Mouse (Mus musculus): ENCODE measurements at regions not wholly inside any gene's neighbourhood (a gene's known extent, or its start where the extent isn't known, plus 50 kb on each side); places are given as distances from the start of the nearest gene placed in this dataset.
"Not testable (repeated sequence)": the region's sequence is repeated elsewhere in the genome, so short reads cannot be mapped to it uniquely, and the experiment has no call there.

DNA sequence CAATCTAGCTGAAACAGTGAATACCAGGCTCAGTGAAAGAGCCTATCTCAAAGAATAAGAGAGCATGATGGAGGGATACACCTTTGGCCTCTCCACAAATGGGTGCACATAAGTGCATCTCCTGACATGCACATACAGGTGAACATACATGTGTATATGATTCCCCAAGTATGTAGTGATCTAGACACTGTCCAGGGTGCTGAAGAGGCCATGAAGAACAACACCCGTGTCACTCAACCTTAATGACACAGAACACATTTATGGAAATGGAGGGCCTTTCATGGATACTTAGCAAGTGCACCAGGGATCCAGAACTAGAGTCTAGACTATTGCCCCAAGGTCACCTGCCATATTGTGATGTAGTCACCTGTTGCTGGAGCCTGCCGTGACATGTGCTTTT is 56.9 kb downstream of the Spata19 start:
- no peak for DNase-seq (ENCODE audit: extremely low read depth, low read depth)

DNA sequence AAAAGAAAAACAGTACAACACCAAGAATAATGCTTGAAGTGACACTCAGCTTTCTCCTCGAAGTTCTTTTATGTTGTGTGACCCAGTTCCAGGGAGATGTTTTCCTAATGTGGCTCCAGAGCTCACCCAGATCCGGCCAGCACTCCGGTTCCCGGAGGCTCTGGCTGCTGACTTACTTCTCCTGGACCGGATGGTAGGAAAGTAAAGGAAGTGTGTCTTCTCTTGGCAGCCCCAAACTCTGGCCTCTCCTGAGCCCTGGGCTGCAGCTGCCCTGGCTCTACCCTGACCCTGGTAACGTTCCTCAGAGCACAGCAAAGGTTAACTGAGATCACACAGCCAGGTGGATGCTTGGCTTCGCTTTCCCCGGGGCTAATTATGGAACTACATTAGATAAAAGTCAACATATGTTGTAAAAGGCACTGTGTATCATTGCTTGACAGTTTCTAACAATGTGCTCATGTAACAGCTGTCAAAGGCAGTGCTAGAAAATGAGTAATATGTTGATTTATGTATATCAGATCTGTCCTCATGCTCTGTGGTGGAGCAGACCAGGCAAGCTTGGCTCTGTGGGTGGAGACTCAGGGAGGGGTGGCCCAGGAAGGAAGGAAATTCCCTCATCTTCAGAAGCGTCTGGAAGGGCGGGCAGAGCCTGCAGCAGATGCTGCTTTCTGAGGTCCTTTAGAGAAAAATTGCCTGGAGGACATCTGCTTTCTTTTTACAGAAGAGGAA is 57.5 kb downstream of the Spata19 start:
- no peak for DNase-seq (ENCODE audit: extremely low read depth, low read depth)

DNA sequence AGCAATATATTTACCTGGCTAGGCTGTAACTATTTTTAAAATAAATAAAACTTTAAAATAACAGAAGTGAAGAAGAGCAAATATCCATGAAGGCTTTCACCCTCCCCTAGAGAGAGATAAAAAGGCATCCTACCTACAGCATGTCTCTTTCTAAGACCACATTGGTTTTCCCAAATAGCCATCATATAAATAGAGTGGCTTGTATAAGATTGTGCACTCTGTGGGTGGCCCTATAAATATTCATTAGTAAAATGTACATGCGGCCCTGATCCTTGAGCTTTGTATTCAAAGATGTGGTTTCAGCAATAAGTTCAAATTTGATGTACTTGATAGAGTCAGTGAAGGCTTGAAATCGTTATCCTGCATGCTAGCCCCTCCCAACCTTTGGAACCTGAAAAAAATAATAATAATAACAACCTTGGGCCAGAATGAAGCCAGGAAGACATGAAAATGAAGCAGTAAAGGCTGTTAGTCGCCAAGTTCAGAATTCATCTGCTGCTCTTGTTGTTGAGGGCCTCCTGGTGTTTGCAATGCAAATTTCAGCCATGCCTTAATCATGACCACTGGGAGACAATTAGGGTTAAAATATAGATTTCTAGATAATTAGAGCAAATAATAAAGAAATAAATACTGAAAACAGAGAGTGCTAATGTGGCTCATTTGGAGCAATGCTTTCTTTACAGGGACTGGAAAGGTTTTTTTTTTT is 61.9 kb downstream of the Spata19 start:
- DNase-seq (ENCODE audit: extremely low read depth, low read depth) = no peak

DNA sequence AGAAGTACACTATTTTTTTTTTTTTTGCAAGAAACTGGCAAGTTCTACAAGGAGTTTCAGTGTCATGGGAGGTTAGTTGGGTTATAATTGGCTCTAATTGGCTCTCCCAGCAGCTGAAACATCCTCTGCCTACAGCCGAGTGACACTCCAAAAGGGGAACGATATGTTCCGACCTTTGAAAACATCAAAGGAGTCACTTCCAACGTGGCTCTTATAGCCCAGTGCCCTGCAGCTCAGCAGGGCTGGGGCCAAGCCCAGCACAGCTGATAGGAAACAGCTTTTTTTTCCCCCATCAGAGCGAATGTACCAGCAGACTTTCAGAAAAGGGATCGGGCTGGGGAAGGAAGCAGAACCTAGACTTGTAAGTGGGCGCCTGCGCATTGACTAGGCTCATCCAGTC is 64.4 kb downstream of the Spata19 start:
- no peak for DNase-seq (ENCODE audit: extremely low read depth, low read depth)

DNA sequence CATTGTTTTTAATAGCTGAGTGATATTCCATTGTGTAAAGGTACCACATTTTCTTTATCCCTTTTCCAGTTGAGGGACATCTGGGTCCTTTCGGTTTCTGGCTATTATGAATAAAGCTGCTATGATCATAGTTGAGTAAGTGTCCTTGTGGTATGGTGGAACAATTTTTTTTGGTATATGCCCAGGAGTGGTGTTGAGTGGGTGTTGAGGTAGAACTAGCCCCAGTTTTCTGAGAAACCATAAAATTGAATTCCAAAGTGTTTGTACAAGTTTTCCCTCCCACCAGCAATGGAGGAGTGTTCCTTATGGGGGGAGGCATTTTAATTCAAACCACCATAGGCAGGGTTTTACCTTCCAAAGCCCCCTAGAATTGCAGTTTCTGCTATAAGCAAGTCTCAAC is 67.4 kb downstream of the Spata19 start:
- no peak for DNase-seq (ENCODE audit: extremely low read depth, low read depth)

DNA sequence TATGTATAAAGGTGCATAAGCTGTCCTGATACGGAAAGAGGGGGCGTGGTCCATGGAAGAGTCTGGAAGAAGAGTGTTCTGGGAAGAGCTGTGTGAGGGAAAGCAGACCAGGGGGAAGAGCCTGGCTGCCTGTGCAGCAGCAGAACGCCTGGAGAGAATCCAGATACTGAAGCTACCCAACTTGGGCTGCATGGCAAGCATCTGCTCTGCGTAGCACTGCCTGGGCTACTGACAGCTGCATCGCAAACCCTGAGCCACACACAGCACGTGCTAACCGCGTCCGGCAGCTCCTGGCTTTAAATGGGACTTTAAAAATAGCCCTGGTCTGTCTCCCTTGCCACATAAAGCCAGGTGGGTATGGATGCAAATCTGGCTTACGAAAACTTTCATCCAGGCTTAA is 78.9 kb downstream of the Spata19 start:
- DNase-seq (ENCODE audit: extremely low read depth, low read depth) = no peak

DNA sequence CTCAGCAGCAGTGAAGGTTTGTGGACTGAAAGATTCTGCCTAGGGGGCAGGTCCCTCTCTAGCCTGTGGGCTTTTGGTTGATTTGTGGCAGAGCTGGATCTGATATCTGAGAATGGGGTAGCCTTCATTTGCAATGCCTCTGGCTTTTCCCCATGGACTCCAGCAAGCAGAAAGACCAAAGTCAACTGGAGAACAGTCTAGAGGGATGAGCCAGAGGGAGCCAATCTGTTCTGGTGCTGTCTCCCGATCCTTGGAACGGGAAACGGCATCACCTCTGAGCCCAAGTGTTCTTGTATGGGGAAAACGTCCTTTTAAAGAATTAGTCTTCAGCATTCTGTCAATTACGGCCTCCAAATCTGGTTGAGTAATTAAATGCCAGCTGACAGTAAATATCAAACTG is 80.0 kb downstream of the Spata19 start:
- no peak for DNase-seq (ENCODE audit: extremely low read depth, low read depth)

DNA sequence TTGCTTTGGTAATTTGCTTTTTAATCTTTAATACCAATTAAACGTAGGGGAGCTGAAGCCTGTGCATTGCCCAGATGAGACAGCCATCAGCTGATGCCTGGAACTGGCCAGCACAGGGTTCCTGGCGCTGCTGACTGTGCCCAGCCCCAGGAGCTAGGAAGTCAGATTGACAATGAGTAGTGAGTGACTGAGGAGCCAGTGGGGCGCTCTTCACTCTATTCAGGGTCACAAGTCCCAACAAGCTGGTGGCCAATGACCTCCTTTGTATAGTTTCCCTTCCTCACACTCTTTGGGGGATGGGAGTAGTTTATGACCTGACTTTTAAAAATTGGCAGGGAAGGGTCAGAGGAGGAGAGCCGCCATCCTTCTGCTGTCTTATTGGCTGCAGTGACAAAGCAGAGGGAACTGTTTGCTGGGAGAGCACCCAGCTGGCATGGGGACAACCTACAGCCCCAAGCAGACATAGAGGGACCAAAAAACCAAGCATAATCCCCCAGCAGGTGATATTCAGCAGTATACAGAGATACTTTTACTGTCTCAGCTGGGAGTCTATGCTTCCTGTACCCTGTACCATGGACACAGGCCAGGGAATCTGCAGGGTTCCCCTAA is 80.6 kb downstream of the Spata19 start:
- no peak for DNase-seq (ENCODE audit: extremely low read depth, low read depth)

DNA sequence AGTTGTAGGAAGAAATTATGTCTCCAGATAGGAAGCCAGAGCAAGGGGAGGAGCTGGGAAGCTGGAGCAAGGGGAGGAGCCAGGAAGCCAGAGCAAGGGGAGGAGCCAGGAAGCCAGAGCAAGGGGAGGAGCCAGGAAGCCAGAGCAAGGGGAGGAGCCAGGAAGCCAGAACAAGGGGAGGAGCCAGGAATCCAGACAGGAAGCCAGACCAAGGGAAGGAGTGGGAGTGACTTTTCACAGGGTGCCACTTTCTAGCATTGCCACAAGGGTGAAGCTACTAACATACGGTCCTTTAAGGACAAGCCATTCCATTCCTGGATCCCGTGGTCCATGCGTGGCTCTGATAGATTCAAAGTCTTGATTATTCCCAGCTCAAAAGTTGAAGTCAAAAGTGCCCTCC is 81.7 kb downstream of the Spata19 start:
- no peak for DNase-seq (ENCODE audit: extremely low read depth, low read depth)

DNA sequence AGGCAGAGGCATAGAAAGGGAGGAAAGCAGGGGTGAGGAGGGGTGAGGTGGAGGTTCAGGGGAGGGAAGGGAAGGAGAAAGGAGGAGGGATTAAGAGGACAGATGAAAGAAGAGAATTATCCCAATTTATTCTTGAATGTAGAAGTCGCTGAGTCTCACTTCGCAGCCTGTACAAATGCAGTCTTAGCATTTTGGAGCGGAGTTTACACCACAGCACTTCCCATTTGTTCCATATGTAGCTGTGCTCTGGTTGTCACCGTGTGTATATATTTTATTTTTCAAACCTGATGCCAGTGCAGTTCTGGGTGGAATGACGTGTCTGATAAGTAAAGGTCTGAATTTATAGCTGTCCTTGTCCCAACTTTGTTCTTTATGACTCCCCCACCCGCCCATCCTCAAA is 105.2 kb downstream of the Spata19 start:
- no peak for DNase-seq (ENCODE audit: extremely low read depth, low read depth)

DNA sequence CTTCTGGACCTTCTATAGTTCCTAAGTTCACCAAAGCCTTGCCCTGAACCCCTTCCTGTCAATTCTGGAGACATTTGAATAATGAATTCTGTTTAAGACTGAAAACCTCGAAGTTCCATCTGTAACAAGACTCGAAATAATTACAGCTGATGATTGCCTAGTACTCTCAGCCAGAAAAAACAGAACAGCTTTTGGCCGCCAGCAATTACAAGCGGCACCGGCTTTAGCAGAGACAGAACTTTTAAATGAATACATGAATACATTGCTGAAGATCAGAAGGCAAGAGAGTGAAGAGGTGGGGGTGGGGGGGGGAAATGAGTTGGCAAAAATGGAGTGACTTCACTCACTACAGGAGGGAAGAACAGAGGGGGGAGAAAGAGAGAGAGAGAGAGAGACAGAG is 112.6 kb downstream of the Spata19 start:
- no peak for DNase-seq (ENCODE audit: extremely low read depth, low read depth)

DNA sequence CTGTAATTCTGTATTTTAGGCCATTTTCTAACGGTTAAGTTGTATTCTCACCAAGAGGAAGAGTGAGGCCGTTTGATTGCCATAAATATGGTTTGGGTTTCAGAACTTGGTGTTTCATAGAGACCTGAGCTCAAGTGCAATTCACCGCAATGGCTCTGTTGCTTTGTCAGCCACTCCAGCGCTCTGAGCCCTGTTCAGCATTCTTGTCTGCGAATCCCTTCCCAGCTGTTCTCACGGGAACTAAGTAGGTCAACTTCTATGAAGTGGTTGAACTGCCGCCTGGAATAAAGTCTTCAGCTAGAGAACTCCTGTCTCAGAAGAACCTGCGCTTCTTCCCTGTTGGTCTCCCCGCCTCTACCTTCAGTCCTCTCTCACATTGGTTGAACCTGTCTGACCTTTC is 113.1 kb downstream of the Spata19 start:
- DNase-seq (ENCODE audit: extremely low read depth, low read depth) = no peak

DNA sequence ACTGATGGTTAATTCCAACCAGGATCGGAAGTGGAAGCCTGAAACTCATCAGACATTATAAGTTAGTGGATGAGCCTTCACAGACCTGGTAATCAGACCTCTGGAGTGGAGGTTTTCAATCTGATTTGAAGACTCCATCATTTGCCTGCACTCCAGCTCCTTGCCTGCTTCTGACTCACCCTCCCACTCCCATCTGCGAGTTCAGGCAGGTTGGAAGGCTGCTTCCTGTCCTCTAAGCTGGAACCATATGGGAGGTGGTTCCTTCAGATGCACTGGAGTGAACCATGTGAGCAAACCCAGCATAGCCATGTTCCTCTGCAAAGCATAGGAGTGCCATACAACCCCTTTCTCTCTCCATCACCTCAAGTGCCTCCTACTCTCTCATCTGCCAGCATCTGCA is 114.6 kb downstream of the Spata19 start:
- no peak for DNase-seq (ENCODE audit: extremely low read depth, low read depth)

DNA sequence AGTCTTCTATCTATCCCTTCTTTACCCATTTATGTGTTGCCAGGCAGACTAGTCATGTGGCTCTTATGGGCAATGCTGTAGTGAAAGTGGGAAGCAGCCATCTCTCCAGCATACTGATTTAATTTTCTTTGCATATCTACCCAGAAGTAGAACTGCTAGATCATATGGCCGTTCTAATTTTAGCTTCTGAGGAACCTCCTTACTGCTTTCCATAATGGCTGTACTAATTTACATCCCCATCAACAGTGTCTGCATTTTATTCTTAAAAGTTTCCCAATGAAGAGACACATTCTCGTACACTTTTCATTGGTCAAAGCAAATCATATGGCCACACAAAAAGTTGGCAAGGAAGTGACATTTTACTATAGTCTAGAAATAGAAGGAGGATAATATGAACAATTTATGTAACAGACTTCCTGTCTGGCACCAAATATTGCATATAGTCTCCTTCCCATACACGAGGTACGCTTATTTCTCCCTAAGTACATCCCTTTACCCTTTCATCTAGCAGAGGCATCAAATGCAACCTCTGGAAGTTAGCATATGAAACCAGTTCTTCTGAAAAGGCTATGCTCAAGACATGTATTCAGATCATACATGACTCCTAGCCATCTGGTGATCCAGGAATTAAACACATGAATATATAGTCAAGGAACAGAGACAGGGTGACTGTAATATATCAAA is 119.0 kb downstream of the Spata19 start:
- no peak for DNase-seq (ENCODE audit: extremely low read depth, low read depth)

DNA sequence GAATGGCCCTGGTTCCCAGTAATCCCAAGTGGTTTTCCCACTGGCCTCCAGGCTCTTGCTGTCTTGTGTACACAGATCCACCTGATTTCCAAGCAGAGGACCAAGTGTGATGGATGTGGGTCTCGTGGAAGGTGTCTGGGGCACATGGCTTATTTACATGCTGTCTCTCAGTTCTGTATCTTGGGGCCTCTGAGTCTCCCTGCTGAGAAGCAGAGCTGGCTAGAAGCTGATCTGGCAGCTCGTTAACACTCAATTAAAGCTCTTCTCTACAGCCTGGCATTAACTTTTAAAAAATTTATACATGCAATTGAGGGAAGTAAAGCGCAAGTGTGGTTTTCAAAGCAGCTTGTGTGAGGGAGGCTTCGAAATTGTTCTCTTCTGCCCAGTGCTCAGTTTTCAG is 121.4 kb downstream of the Spata19 start:
- DNase-seq (ENCODE audit: extremely low read depth, low read depth) = no peak

DNA sequence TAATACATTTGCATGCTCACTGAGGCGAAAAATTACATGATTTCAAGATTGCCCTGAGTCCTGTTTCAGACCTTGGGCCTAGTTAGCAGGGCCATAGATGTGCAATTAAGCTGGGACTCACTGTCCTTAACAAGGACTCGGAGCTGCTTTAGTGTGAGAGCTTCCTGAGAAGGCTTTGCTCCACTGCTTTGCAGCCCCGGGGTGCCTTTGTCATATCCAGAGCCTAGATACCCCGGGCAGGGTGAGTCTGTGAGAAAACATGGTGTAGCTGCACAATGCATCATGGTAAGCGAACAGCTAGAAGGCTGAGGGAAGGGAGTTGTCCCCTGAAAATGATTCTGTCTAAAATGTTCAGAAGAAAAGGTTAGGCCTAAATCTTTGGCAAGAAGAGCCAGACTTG is 123.1 kb downstream of the Spata19 start:
- DNase-seq (ENCODE audit: extremely low read depth, low read depth) = no peak

DNA sequence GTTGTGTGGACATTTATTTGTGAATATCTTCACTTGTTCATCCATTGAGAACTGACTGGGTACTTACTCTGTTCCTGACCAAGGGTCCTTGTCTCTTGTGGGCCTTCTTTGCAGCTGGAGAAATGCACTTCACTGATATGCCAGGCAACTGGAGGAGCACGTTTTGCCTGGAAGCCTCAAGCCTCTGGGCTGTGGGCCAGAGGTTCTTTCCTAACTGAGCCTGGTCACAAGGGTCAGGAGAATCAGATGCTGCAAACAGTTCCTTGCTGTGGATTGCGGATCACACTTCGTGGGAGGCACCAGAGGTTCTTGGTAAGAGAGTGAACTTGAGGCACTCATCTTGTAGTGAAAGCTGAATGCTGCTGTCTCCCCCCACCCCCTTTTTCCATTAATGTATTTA is 124.6 kb downstream of the Spata19 start:
- no peak for DNase-seq (ENCODE audit: extremely low read depth, low read depth)

DNA sequence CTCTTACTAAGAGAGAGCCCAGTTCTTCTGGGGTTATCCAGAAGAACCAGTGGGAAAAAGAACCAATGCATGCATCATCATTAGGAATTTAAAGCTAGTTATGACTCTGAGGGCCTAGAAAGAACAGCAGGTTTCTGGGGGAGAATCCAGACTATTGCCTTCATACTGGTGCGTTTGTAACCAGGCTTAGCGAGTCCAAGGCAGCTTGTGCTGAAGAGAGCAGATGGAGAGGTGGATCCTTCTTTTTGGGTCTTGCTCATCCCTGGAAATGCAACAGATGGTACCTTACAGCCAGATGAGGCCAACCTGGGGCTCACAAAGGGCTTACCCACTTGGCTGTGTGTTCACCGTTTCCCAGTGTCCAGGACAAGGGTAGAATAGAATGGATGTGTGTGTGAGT is 130.1 kb downstream of the Spata19 start:
- DNase-seq (ENCODE audit: extremely low read depth, low read depth) = no peak

DNA sequence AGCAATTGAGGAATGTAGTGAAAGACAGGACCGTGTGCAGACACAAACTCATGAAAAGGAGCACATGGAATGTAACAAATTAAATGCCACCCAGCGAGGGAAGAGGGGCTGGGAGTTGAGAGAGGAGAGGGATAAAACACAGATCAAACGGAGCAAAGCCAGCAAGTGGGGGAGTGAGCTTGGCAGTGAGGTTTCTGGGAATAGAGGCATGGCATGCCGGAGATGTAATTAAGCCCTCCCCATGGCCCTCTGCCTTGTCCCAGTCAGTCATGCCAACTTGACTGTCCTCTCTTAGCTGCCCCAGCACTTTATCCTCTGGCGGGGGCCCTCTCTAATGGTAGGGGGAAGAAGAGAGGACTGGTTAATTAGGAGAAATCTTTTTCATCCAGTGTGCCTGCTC is 141.9 kb downstream of the Spata19 start:
- no peak for DNase-seq (ENCODE audit: extremely low read depth, low read depth)

DNA sequence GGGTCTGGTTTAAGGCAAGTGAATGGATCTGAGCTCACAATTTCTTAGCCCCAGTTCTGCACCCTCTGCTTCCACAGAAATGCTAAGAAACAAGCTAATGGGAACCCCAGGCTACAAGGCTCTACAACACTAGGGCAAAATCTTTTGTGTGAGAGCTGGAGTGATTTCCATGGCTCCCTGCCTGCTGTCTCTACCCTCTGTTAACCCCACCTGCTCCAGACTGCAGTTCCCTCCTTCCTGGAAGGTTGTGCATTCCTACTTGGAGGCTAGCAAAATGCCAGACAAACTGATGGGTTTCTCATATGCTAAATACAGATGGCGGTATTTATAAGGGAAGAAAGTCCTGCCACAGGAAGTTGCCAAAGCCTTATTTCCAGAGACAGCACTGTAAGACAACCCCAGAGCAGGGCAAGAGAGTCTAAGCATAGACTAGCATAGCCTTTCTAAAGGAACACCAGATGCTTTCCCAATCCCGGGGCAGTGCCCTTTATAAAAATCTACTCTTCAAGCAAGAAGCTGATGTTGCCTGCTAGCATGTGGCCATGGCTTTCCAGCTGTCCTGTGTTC is 145.1 kb downstream of the Spata19 start:
- no peak for DNase-seq (ENCODE audit: extremely low read depth, low read depth)

DNA sequence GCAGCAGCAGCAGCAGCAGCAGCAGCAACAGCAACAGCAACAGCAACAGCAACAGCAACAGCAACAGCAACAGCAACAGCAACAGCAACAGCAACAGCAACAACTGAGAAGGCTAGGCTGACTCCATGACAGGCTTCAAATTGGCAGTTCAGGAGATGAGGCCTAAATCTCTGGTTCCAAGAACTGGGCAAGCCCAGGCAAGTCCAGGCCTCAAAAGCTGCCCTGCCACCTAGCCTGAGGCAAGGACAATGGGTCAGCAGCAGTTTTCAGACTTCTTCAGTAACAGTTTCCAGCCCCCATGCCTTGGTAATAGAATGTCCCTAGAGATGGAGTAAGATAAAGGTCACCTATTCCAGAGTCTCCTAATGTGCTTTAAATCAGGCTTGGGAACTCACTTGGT is 158.1 kb downstream of the Spata19 start:
- not testable (repeated sequence) for DNase-seq (ENCODE audit: extremely low read depth, low read depth)
